Mouse (Mus musculus): ENCODE data around the gene Rag1.

- TF ChIP-seq CTCF (IDR thresholded peaks at IDR 0.05; ENCODE audit: borderline replicate concordance, insufficient read depth, low read depth, low read length) (no peak), POLR2A (IDR thresholded peaks at IDR 0.05; ENCODE audit: borderline replicate concordance, insufficient read depth, low read length) (no peak)
Measured at GRCm38 (mm10) chr2:101684421-101684820, 35.1 kb upstream of the Rag1 start.

Data from cerebellum, adult 2 months (tissue).